8 mouse cellular contexts compared by ENCODE assay signal in the genomic region with DNA sequence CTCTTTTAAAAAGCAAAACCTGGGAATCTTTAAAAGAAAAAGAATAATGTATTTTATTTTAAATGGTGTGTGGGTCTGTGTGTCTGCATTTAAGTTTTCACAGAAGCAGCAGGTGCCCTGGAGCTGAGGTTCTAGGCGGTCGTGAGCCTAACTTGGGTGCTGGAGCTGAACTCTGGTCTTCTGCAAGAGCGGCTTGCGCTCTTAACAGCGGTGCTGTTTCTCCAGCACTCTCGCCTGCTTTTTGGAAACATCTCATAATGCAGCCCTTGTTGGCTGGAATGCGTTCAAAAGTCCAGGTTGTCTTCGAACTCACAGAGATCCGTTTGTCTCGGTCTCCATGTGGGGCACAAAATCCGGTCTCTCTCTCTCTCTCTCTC. TPM values are rescaled to one million over a fixed set of nuclear protein-coding genes. Genes with fewer than 3 reads are reported as not detected.
A peak's percentile ranks its signal among the peaks of the same experiment; 100 is the strongest.
DNase-seq lines count a peak whose midpoint lies in the region; ATAC-seq and TF ChIP-seq lines count a peak whose summit lies in the region.

No protein-coding gene starts in this region.

- TF ChIP-seq RAD21 in MEL (IDR thresholded peaks at IDR 0.05; ENCODE audit: low read depth, low read length): no peak

- H3K9ac ChIP-seq in kidney, embryonic 15.5 days: peak overlapping the region; percentile 34
- peak overlapping the region; percentile 70 for H3K9ac ChIP-seq in MEL (ENCODE audit: control insufficient read depth, low read depth, low read length, poor library complexity, severe bottlenecking)
- H3K9ac ChIP-seq in midbrain, embryonic 12.5 days (replicated peaks): no peak overlapping the region; the same call in 1 of the 2 replicates

- WGBS in kidney, embryonic 15.5 days: 8% methylated on average over 11 of the region's 11 CpGs
- 10% methylated on average over 11 of the region's 11 CpGs for whole genome bisulfite sequencing in forebrain, embryonic 10.5 days
- 9% methylated on average over 11 of the region's 11 CpGs for WGBS in midbrain, embryonic 12.5 days

- peak overlapping the region; percentile 66 for H3K4me2 ChIP-seq in kidney, embryonic 15.5 days
- peak overlapping the region; percentile 63 for H3K4me2 ChIP-seq in midbrain, embryonic 12.5 days (replicated peaks)

- H3K79me2 ChIP-seq in MEL (ENCODE audit: control insufficient read depth, insufficient read depth, low read length, poor library complexity): peaks cover 14% of the 10 kb centered on the region

- TF ChIP-seq EP300 in MEL (IDR thresholded peaks at IDR 0.05; ENCODE audit: low read depth in 1 of 2, low read length in 2 of 2): no peak

- H3K36me3 ChIP-seq in kidney, embryonic 15.5 days: peaks cover 29% of the 10 kb centered on the region
- peaks cover 1 to 20% of the 10 kb centered on the region in 2 experiments; a peak in 3 of 4 replicates for H3K36me3 ChIP-seq in MEL (ENCODE audit: control insufficient read depth in 1 of 2, insufficient read depth in 2 of 2, low read length in 2 of 2)
- H3K36me3 ChIP-seq in forebrain, embryonic 10.5 days (replicated peaks): peaks cover 34% of the 10 kb centered on the region
- H3K36me3 ChIP-seq in midbrain, embryonic 12.5 days: peaks cover 16% of the 10 kb centered on the region

- H3K4me1 ChIP-seq in kidney, embryonic 15.5 days: peaks cover 32% of the 10 kb centered on the region
- H3K4me1 ChIP-seq in MEL (ENCODE audit: control insufficient read depth in 1 of 2, insufficient read depth in 2 of 2, low read length in 2 of 2): peaks cover 13 to 20% of the 10 kb centered on the region in 2 experiments
- H3K4me1 ChIP-seq in forebrain, embryonic 10.5 days: peaks cover 27% of the 10 kb centered on the region
- H3K4me1 ChIP-seq in midbrain, embryonic 12.5 days: peaks cover 23% of the 10 kb centered on the region

- no peaks in the 10 kb centered on the region for H3K27me3 ChIP-seq in kidney, embryonic 15.5 days
- no peaks in the 10 kb centered on the region for H3K27me3 ChIP-seq in MEL (ENCODE audit: control insufficient read depth in 1 of 2, insufficient read depth in 2 of 2, low read length in 2 of 2)
- H3K27me3 ChIP-seq in forebrain, embryonic 10.5 days (ENCODE audit: poor library complexity, severe bottlenecking): no peaks in the 10 kb centered on the region
- H3K27me3 ChIP-seq in midbrain, embryonic 12.5 days: 0 out of 2 replicates have a peak, but pooled peaks cover 5% of the 10 kb centered on the region

- no peaks in the 10 kb centered on the region for H3K9me3 ChIP-seq in kidney, embryonic 15.5 days (replicated peaks)
- H3K9me3 ChIP-seq in MEL (replicated peaks; ENCODE audit: insufficient read depth, low read length): no peaks in the 10 kb centered on the region
- no peaks in the 10 kb centered on the region for H3K9me3 ChIP-seq in forebrain, embryonic 10.5 days
- H3K9me3 ChIP-seq in midbrain, embryonic 12.5 days: no peaks in the 10 kb centered on the region

- no peak for TF ChIP-seq POLR2A in MEL (IDR thresholded peaks at IDR 0.05; ENCODE audit: control insufficient read depth in 1 of 2, insufficient read depth in 1 of 2, low read depth in 1 of 2, low read length in 2 of 2, poor library complexity in 1 of 2)

- peak overlapping the region; percentile 99 for H3K27ac ChIP-seq in kidney, embryonic 15.5 days
- H3K27ac ChIP-seq in MEL (ENCODE audit: control insufficient read depth, low read depth, low read length): peak overlapping the region; percentile 18
- peak overlapping the region; percentile 96 for H3K27ac ChIP-seq in forebrain, embryonic 10.5 days
- H3K27ac ChIP-seq in midbrain, embryonic 12.5 days (replicated peaks): no peak overlapping the region

- DNase-seq in kidney, adult 9 months: no peak
- no peak for DNase-seq in MEL (ENCODE audit: low read depth, low spot score)
- DNase-seq in forebrain, embryonic 10.5 days (ENCODE audit: extremely low spot score, low spot score): peak; percentile 29
- DNase-seq in kidney, postnatal 10 days: peak; percentile 30
- no peak for DNase-seq in adrenal gland, adult 18-20 months (ENCODE audit: low spot score in 2 of 2)
- no peak for DNase-seq in right cerebral cortex, adult 18-20 months

- peak; percentile 15; the same call in 1 of the 2 replicates for ATAC-seq in kidney, embryonic 15.5 days (replicated peaks; ENCODE audit: low FRiP score)
- peak; percentile 17 for ATAC-seq in midbrain, embryonic 12.5 days (ENCODE audit: low FRiP score, low read depth)

- TF ChIP-seq CTCF in MEL (IDR thresholded peaks at IDR 0.05 in 2 of 3, conservative IDR thresholded peaks at IDR 0.05 in 1 of 3; ENCODE audit: control insufficient read depth in 1 of 3, insufficient read depth in 1 of 3, low read depth in 2 of 3, low read length in 3 of 3, poor library complexity in 1 of 3, severe bottlenecking in 1 of 3): no peak

- peak overlapping the region; percentile 74 for H3K4me3 ChIP-seq in kidney, embryonic 15.5 days (replicated peaks)
- peak overlapping the region; percentile 38 to 60 for H3K4me3 ChIP-seq in MEL (ENCODE audit: control insufficient read depth in 1 of 2, insufficient read depth in 1 of 2, low read depth in 2 of 2, low read length in 2 of 2)
- H3K4me3 ChIP-seq in forebrain, embryonic 10.5 days: peak overlapping the region; percentile 93
- H3K4me3 ChIP-seq in midbrain, embryonic 12.5 days: peak overlapping the region; percentile 65

TF ChIP-seq in MEL, 35 proteins besides CTCF, POLR2A, EP300 and RAD21 (continues in another document):
- TF ChIP-seq ZKSCAN1 (IDR thresholded peaks at IDR 0.05; ENCODE audit: low read depth, low read length) (no peak), NRF1 (IDR thresholded peaks at IDR 0.05; ENCODE audit: insufficient read depth, low read depth, low read length, poor library complexity, severe bottlenecking) (no peak), KAT2A (conservative IDR thresholded peaks at IDR 0.05; ENCODE audit: low read depth, low read length) (no peak), POLR2AphosphoS2 (IDR thresholded peaks at IDR 0.05; ENCODE audit: low read length) (no peak), HCFC1 (IDR thresholded peaks at IDR 0.05; ENCODE audit: low read depth, low read length) (no peak), RCOR1 (IDR thresholded peaks at IDR 0.05; ENCODE audit: low read depth, low read length) (no peak), MXI1 (IDR thresholded peaks at IDR 0.05; ENCODE audit: low read depth, low read length) (no peak), CHD1 (IDR thresholded peaks at IDR 0.05; ENCODE audit: low read depth, low read length) (no peak), ELF1 (IDR thresholded peaks at IDR 0.05; ENCODE audit: low read depth, low read length) (no peak), E2F4 (IDR thresholded peaks at IDR 0.05; ENCODE audit: borderline replicate concordance, low read depth, low read length) (no peak), MYB (IDR thresholded peaks at IDR 0.05; ENCODE audit: low read depth, low read length) (no peak), POLR2AphosphoS5 (IDR thresholded peaks at IDR 0.05; ENCODE audit: borderline replicate concordance, low read depth, low read length) (no peak)

RNA-seq across cellular contexts. Expression of a gene that starts 0.5 kb away (rescaled TPM):
- 106 and 107 TPM in 2 replicates for polyA plus RNA-seq in kidney, embryonic 15.5 days (2015; fragmentation: Nextera tagmentation; extraction: Ambion mirVana)
- 34.2 and 40.5 TPM in 2 replicates for total RNA-seq in MEL (2012; rRNA removed)
- polyA plus RNA-seq in MEL (2012; ENCODE audit: insufficient read depth in 1 of 2, insufficient read length in 2 of 2, low read depth in 1 of 2, low replicate concordance in 2 of 2, missing spikeins in 1 of 2): 10 to 100 TPM in 1 of 2 experiments, not detected in 1; 72.4 TPM
- polyA plus RNA-seq in forebrain, embryonic 10.5 days (2016; fragmentation: Nextera tagmentation; extraction: Ambion mirVana): 119 and 120 TPM in 2 replicates
- polyA plus RNA-seq in midbrain, embryonic 12.5 days (2016; fragmentation: Nextera tagmentation; extraction: Ambion mirVana): 76.4 and 85.5 TPM in 2 replicates
- total RNA-seq in adrenal gland, adult 18-20 months (2021): 10 to 100 TPM; 12.8 to 13.1 TPM

RNA-seq across cellular contexts. Expression of a gene that starts 1.3 kb away (rescaled TPM):
- polyA plus RNA-seq in kidney, embryonic 15.5 days (2015; fragmentation: Nextera tagmentation; extraction: Ambion mirVana): 1.2 TPM in 2 replicates
- total RNA-seq in MEL (2012; rRNA removed): 0.13 and 0.15 TPM in 2 replicates
- polyA plus RNA-seq in MEL (2012; ENCODE audit: insufficient read depth in 1 of 2, insufficient read length in 2 of 2, low read depth in 1 of 2, low replicate concordance in 2 of 2, missing spikeins in 1 of 2): under 1 TPM in 1 of 2 experiments, not detected in 1; 0.45 TPM
- 7.2 and 24.4 TPM in 2 replicates for polyA plus RNA-seq in forebrain, embryonic 10.5 days (2016; fragmentation: Nextera tagmentation; extraction: Ambion mirVana)
- 0.90 and 1.1 TPM in 2 replicates for polyA plus RNA-seq in midbrain, embryonic 12.5 days (2016; fragmentation: Nextera tagmentation; extraction: Ambion mirVana)
- total RNA-seq in adrenal gland, adult 18-20 months (2021): 1 to 10 TPM in 1 of 2 experiments, under 1 TPM in 1; 0.42 to 1.1 TPM

RNA-seq across cellular contexts. Expression of a gene that starts 9.2 kb away (rescaled TPM):
- polyA plus RNA-seq in kidney, embryonic 15.5 days (2015; fragmentation: Nextera tagmentation; extraction: Ambion mirVana): 71.4 and 72.3 TPM in 2 replicates
- total RNA-seq in MEL (2012; rRNA removed): 16.2 and 18.7 TPM in 2 replicates
- polyA plus RNA-seq in MEL (2012; ENCODE audit: insufficient read depth in 1 of 2, insufficient read length in 2 of 2, low read depth in 1 of 2, low replicate concordance in 2 of 2, missing spikeins in 1 of 2): 10 to 100 TPM; 23.3 to 45.7 TPM
- polyA plus RNA-seq in forebrain, embryonic 10.5 days (2016; fragmentation: Nextera tagmentation; extraction: Ambion mirVana): 63.4 and 68.8 TPM in 2 replicates
- 96.5 and 102 TPM in 2 replicates for polyA plus RNA-seq in midbrain, embryonic 12.5 days (2016; fragmentation: Nextera tagmentation; extraction: Ambion mirVana)
- total RNA-seq in adrenal gland, adult 18-20 months (2021): 100 to 1,000 TPM; 112 to 122 TPM

RNA-seq across cellular contexts. Expression of a gene that starts 31.4 kb away (rescaled TPM):
- polyA plus RNA-seq in kidney, embryonic 15.5 days (2015; fragmentation: Nextera tagmentation; extraction: Ambion mirVana): 11.7 and 13.2 TPM in 2 replicates
- 4.7 and 4.9 TPM in 2 replicates for total RNA-seq in MEL (2012; rRNA removed)
- 1 to 10 TPM in 1 of 2 experiments, not detected in 1; 7.2 TPM for polyA plus RNA-seq in MEL (2012; ENCODE audit: insufficient read depth in 1 of 2, insufficient read length in 2 of 2, low read depth in 1 of 2, low replicate concordance in 2 of 2, missing spikeins in 1 of 2)
- 10.8 and 10.9 TPM in 2 replicates for polyA plus RNA-seq in forebrain, embryonic 10.5 days (2016; fragmentation: Nextera tagmentation; extraction: Ambion mirVana)
- 12.5 and 13.6 TPM in 2 replicates for polyA plus RNA-seq in midbrain, embryonic 12.5 days (2016; fragmentation: Nextera tagmentation; extraction: Ambion mirVana)
- total RNA-seq in adrenal gland, adult 18-20 months (2021): 10 to 100 TPM; 29.4 to 37.6 TPM

RNA-seq across cellular contexts. Expression of a gene that starts 39.4 kb away (rescaled TPM):
- 5.9 and 6.0 TPM in 2 replicates for polyA plus RNA-seq in kidney, embryonic 15.5 days (2015; fragmentation: Nextera tagmentation; extraction: Ambion mirVana)
- total RNA-seq in MEL (2012; rRNA removed): 0.69 and 1.0 TPM in 2 replicates
- polyA plus RNA-seq in MEL (2012; ENCODE audit: insufficient read depth in 1 of 2, insufficient read length in 2 of 2, low read depth in 1 of 2, low replicate concordance in 2 of 2, missing spikeins in 1 of 2): 1 to 10 TPM in 1 of 2 experiments, not detected in 1; 3.5 TPM
- polyA plus RNA-seq in forebrain, embryonic 10.5 days (2016; fragmentation: Nextera tagmentation; extraction: Ambion mirVana): 3.5 and 3.6 TPM in 2 replicates
- polyA plus RNA-seq in midbrain, embryonic 12.5 days (2016; fragmentation: Nextera tagmentation; extraction: Ambion mirVana): 3.9 and 4.8 TPM in 2 replicates
- 10 to 100 TPM; 16.3 to 18.1 TPM for total RNA-seq in adrenal gland, adult 18-20 months (2021)

Comparison
In these comparisons a context has a peak if more than half of its experiments do, and no peak if none do; other contexts are left out.
1. DNase-seq: peak in forebrain, embryonic 10.5 days (single experiment) and kidney, postnatal 10 days (single experiment); none in kidney, adult 9 months (single experiment), MEL (single experiment), adrenal gland, adult 18-20 months (0 of 2) and right cerebral cortex, adult 18-20 months (single experiment).
2. Peak in every context shown above with its lines, with median percentiles within 50 percentile points of each other: H3K4me3 ChIP-seq.